Mouse (Mus musculus) E14TG2a.4 (cell line): ENCODE results near the gene Gabarap.

Experiments used
- H3K27me3 ChIP-seq: 2 replicates; pipeline ENCODE4 v1.6.1; 2014; ENCODE audit warnings: low read length, control low read depth; ENCODE audit not compliant: insufficient read depth
- H3K36me3 ChIP-seq: 2 replicates; pipeline ENCODE4 v1.6.1; 2014; ENCODE audit warnings: low read length, control low read depth; ENCODE audit not compliant: insufficient read depth
- H3K4me1 ChIP-seq: replicated peaks from 2 replicates; pipeline ENCODE4 v1.6.1; 2014; ENCODE audit warnings: low read depth, low read length, control low read depth
- H3K4me3 ChIP-seq: replicated peaks from 2 replicates; pipeline ENCODE4 v1.5.1; 2014; ENCODE audit warnings: mild to moderate bottlenecking, low read length
- H3K9me3 ChIP-seq: 2 replicates; pipeline ENCODE4 v1.6.1; 2014; ENCODE audit warnings: low read length, control low read depth
- CTCF ChIP-seq: conservative IDR thresholded peaks from 2 replicates; pipeline ENCODE4 v1.5.1; 2014; ENCODE audit warnings: low read length
- NANOG ChIP-seq: IDR thresholded peaks from 2 replicates; pipeline ENCODE4 v1.6.1; 2014; ENCODE audit warnings: borderline replicate concordance, low read length, mixed read lengths
- POU5F1 ChIP-seq: IDR thresholded peaks from 2 replicates; pipeline ENCODE4 v1.6.1; 2014; ENCODE audit warnings: low read length, borderline replicate concordance

The Gabarap gene

DNA sequence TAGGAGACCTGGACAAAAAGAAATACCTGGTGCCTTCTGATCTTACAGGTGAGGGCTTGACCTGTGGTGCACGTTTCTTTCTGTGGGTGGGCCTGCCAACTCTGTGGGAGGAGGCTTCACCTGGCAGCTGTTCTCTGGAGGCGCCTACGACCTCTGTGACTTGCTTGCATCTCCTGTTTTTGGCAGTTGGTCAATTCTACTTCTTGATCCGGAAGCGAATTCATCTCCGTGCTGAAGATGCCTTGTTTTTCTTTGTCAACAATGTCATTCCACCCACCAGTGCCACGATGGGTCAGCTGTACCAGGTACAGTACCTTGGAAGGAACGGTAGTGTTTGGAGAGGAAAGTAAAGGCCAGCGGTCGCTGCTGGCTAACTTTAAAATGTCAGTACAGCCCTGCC lies 1.5 kb downstream of the Gabarap start:
- H3K36me3 ChIP-seq: peaks cover 51% of the 10 kb centered on the region
- TF ChIP-seq CTCF: no peak
- no peak for TF ChIP-seq POU5F1
- TF ChIP-seq NANOG: no peak
- no peaks in the 10 kb centered on the region for H3K27me3 ChIP-seq
- no peaks in the 10 kb centered on the region for H3K9me3 ChIP-seq
- H3K4me1 ChIP-seq: peaks cover 37% of the 10 kb centered on the region
- peak overlapping the region; percentile 89 for H3K4me3 ChIP-seq

DNA sequence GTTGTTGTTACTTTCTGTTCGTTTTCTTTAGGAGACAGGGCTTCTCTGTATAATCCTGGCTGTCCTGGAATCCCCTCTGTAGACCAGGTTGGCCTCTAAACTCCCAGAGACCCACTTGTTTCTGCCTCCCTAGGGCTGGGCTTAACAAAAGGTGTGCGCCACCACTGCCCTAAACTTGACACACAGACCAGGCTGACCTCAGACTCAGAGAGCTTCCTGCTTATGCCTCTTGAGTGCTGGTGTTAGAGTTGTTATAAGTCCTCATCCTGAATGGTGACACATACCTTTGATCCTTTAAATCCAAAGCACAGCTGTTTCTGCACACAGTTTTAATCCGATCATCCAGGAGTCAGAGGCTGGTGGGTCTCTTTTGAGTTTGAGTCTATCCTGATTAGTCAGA lies 2.0 kb downstream of the Gabarap start:
- Histone ChIP-seq H3K4me1 (peaks cover 42% of the 10 kb centered on the region), H3K9me3 (no peaks in the 10 kb centered on the region), H3K4me3 (no peak overlapping the region), H3K36me3 (peaks cover 51% of the 10 kb centered on the region), H3K27me3 (no peaks in the 10 kb centered on the region)
- TF ChIP-seq POU5F1 (no peak), CTCF (no peak), NANOG (no peak)

DNA sequence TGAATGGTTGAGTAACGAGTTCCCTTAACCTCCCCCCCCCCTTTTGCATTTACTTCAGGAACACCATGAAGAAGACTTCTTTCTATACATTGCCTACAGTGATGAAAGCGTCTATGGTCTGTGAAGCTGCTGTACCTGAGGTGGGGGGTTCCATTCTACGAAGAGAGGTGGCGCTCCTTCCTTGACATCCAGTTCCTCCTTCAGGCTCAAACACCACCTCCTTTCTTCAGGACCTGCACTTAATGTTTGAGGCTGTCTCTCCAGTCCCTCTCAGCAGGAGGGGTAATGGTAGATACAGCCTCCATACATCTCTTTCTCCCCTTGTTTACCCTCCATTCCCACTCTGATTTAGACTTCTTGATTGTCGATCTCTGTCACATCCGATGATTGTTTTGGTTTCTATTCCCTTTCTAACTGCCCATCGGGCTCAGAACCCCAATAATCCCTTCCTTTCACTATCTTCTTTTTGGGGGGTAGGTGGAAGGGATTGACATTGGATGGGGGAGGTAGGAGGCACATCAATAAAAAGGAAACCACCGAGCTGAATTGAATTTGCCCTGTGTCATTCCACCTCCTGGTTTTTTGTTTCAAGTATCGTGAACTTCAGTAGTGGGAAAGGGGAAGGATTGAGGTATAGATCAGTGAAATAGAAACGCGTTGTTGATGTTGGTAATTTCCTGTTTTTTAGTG lies 3.6 kb downstream of the Gabarap start:
- TF ChIP-seq NANOG (no peak), CTCF (no peak), POU5F1 (no peak)
- Histone ChIP-seq H3K36me3 (peaks cover 51% of the 10 kb centered on the region), H3K4me3 (peak overlapping the region; percentile 100; the same call in 1 of the 2 replicates), H3K4me1 (peaks cover 58% of the 10 kb centered on the region), H3K27me3 (no peaks in the 10 kb centered on the region), H3K9me3 (no peaks in the 10 kb centered on the region)

DNA sequence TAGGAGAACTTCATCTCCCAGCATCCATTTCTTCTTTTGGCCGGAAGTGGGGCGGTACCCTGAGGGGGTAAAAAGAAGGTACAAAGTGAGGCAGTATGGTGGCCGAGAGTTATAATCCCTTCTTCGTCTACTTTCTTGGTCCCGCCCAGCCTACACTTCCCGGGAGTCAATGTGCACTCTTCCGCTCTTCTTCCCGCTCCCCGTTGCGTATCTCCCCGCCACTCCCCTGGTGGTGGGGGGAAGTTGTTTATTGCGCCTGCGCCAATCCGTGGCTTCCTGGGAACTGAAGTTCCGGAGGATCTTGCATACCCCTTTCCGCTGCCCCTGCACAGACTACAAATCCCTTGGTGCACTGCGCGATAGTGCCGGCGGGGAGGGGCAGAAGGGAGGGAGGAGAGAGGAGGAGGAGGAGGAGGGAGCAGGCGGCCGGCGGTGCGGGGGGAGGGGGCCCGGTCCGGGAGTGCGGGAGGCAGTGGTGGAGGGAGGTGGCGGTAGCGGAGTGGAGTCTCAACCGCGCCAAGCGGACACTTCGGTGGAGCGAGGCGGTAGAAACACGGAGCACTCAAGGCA lies 4.5 kb downstream of the Gabarap start, which contains the start of gene Phf23:
Gene Phf23, plus strand, starts transcription at position 387 of the 570 bp plus-strand sequence.
- peaks cover 52% of the 10 kb centered on the region for H3K36me3 ChIP-seq
- TF ChIP-seq CTCF (no peak), POU5F1 (no peak), NANOG (no peak)

DNA sequence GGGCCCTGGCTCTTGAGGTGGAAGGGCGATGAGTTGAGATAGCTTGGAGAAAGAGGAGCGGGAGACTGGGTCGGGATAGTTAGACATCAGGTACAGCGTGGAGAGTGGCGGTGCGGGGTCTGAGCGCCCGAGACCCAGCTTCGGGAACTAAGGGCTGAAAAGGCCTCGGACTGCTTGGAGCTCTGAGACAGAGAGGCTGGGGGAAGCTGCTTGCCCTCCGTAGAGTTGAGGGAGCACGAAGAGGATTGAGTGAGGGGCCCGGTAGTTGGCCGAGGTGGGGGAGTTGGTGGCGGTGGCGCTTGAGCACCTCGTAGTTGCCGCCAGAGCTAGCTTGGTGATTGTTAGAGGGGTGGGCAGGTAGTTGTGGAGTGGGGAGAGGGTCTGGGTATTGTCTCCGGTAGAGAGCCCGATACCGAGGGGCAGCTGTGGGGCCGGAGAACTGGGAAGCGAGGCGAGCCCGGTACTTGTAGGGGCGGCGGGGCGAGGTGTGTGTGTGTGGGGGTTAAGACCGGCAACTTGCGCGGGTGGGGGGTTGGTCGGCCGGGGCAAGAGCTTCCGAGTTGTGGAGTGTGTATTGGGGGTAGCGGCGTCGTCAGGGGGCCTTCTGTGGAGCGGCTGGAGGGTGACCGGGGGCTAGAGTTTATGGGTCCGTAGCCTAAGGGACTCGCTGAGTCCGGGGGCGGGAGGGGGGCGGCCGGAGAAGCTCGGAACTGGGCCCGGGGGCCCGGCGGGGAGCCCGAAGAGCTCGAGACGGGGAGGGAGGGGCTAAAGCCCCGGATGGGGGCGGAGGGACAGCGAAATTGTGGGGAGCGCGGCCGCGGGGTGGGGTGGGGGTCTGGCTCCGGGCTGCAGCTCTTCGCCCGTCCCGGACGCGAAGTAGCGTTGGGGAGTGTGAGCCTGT lies 5.5 kb downstream of the Gabarap start:
- peaks cover 58% of the 10 kb centered on the region for H3K4me1 ChIP-seq
- no peaks in the 10 kb centered on the region for H3K27me3 ChIP-seq
- H3K9me3 ChIP-seq: no peaks in the 10 kb centered on the region
- TF ChIP-seq POU5F1 (no peak), CTCF (no peak), NANOG (no peak)
- H3K36me3 ChIP-seq: peaks cover 52% of the 10 kb centered on the region
- peak overlapping the region; percentile 100 for H3K4me3 ChIP-seq

More for the DNA sequence above, 4.5 kb downstream of the Gabarap start, which contains the start of gene Phf23:
- no peaks in the 10 kb centered on the region for H3K27me3 ChIP-seq
- no peaks in the 10 kb centered on the region for H3K9me3 ChIP-seq
- H3K4me3 ChIP-seq: peak within 1 kb of the TSS; percentile 100
- H3K4me1 ChIP-seq: peaks cover 57% of the 10 kb centered on the region

DNA sequence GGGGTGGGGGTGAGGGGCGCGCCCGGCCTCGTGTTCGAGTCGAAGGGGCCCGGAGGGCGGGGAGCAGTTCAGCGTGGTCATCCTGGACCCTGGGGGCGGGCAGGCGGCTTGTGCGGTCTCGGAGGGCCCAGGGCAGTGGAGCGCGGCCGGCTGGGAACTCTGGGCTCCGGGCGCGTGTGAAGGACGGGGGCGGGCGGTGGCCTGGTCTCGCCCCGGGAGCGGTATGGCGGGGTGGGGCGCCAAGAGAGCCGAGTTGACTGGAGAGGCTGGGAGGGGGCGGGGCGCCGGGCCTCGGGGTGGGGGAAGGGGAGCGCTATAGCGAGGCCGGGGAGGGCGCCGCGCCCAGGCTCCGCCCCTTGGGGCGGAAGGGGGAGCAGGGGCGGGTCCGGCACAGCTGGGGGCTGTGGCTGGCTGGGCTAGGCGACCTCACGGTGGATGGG lies 6.1 kb downstream of the Gabarap start:
- no peak for TF ChIP-seq CTCF
- no peaks in the 10 kb centered on the region for H3K9me3 ChIP-seq

DNA sequence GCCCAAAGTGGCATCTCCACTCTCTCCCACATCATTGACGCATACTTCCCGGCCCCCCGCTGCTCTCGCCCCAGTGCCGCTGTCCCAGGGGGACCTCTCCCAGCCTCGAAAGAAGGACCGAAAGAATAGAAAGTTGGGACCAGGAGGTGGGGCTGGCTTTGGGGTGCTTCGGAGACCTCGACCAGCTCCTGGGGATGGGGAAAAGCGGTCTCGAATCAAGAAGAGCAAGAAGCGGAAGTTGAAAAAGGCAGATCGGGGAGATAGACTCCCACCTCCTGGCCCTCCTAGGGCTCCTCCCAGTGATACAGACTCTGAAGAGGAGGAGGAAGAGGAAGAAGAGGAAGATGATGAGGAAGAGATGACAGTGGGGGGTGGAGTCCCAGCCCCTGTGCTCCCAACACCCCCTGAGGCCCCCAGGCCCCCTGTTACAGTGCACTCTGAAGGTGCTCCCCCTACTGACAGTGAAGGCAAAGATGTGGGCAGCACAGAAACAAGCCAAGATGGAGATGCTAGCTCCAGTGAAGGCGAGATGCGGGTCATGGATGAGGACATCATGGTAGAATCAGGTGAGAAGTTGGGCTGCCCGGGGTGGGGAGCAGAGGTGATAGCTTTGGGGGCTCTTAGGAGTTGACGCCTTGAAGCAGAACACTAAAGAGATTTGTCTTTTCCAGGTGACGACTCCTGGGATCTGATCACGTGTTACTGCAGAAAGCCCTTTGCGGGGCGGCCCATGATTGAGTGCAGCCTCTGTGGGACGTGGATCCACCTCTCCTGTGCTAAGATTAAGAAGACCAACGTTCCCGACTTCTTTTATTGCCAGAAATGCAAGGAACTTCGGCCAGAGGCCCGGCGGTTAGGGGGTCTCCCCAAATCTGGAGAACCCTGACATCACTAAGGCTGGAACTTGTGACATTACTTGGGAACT lies 7.9 kb downstream of the Gabarap start:
- no peaks in the 10 kb centered on the region for H3K27me3 ChIP-seq

More for the DNA sequence above, 6.1 kb downstream of the Gabarap start:
- peaks cover 62% of the 10 kb centered on the region for H3K4me1 ChIP-seq
- H3K4me3 ChIP-seq: peak overlapping the region; percentile 100
- H3K36me3 ChIP-seq: peaks cover 54% of the 10 kb centered on the region
- no peaks in the 10 kb centered on the region for H3K27me3 ChIP-seq

More for the DNA sequence above, 7.9 kb downstream of the Gabarap start:
- H3K36me3 ChIP-seq: peaks cover 59% of the 10 kb centered on the region
- no peak for TF ChIP-seq NANOG
- TF ChIP-seq CTCF: peak; percentile 25
- TF ChIP-seq POU5F1: no peak
- peak overlapping the region; percentile 100 for H3K4me3 ChIP-seq
- peaks cover 70% of the 10 kb centered on the region for H3K4me1 ChIP-seq
- H3K9me3 ChIP-seq: no peaks in the 10 kb centered on the region
